Mouse (Mus musculus): ENCODE measurements around the gene Ifi211. TPM values are rescaled to one million over a fixed set of nuclear protein-coding genes. Genes with fewer than 3 reads are reported as not detected.
"Not testable (repeated sequence)": the region's sequence is repeated elsewhere in the genome, so short reads cannot be mapped to it uniquely, and the experiment has no call there.

Gene Ifi211
- polyA plus RNA-seq, 1 experiment from 2014 or later = 0.19 TPM

DNA sequence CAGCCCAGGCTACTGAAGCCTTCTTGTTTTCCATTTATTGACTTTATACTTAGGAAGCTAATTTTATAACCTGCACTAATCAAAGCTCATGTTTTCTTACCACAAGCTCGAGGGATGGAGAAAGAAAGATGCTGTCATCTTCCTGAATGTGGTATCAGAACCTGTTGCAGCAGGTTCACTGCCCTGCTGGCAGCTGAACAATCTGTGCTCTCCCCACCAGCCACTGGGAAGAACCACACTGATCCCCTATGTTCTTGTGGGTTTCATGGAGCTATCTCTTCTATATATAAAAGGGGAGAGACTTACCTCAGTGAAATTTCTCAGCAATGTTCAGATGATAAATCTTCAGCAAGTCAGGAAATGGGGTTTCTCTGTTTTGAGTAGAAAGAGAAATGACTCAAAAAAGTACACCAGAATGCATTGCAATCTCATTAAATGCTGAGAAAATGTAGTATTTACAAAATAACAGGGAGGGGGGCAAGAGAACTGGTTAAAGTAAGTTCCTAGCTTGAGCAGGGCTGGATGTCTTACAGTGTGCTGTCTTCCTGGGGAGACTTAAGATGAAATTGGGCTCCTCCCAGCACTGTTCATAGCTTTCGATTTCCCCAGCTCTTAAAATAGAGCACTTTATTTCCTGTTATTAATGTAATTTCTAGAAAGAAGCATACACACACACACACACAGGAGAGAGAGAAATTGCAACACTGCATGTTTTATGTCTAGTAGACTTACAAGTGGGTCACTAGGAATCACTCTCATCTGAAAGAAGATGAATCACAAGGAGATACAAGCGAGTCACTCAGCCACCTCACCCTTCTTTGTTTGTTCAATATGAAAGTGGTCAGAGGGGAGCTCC is 29.3 kb upstream of the Ifi211 start, which contains the start of the genes Mndal and Ifi203:
Mndal (minus strand) TSS at position 568 of the 856 bp plus-strand sequence.
Ifi203 (minus strand) TSS at position 749 of the 856 bp plus-strand sequence.
- DNase-seq (ENCODE audit: low spot score, missing footprints); H3K27ac ChIP-seq (ENCODE audit: low read depth, low read length); H3K36me3 ChIP-seq (ENCODE audit: control insufficient read depth, insufficient read depth, low read length); H3K27me3 ChIP-seq (ENCODE audit: control insufficient read depth, insufficient read depth, low read length); H3K9ac ChIP-seq (ENCODE audit: low read length); ATAC-seq (ENCODE audit: low FRiP score); H3K4me2 ChIP-seq; H3K4me3 ChIP-seq (ENCODE audit: low read depth, low read length); H3K4me1 ChIP-seq (ENCODE audit: control insufficient read depth, insufficient read depth, low read length); H3K9me3 ChIP-seq (ENCODE audit: control insufficient read depth, low read length): not testable (repeated sequence)
- WGBS = 90% methylated on average over 3 of the region's 3 CpGs

GRCm38 (mm10) chr1:173941522-173941921 is 28.7 kb upstream of the Ifi211 start:
- not testable (repeated sequence) for ATAC-seq (ENCODE audit: low FRiP score); H3K9me3 ChIP-seq (ENCODE audit: control insufficient read depth, low read length); H3K27ac ChIP-seq (ENCODE audit: low read depth, low read length); DNase-seq (ENCODE audit: low spot score, missing footprints); H3K4me1 ChIP-seq (ENCODE audit: control insufficient read depth, insufficient read depth, low read length); H3K4me3 ChIP-seq (ENCODE audit: low read depth, low read length); H3K27me3 ChIP-seq (ENCODE audit: control insufficient read depth, insufficient read depth, low read length); H3K9ac ChIP-seq (ENCODE audit: low read length); H3K36me3 ChIP-seq (ENCODE audit: control insufficient read depth, insufficient read depth, low read length); H3K4me2 ChIP-seq
- WGBS = 96% methylated on average over 2 of the region's 2 CpGs

- H3K4me3 ChIP-seq (ENCODE audit: low read depth, low read length); ATAC-seq (ENCODE audit: low FRiP score); H3K36me3 ChIP-seq (ENCODE audit: control insufficient read depth, insufficient read depth, low read length); H3K4me1 ChIP-seq (ENCODE audit: control insufficient read depth, insufficient read depth, low read length); H3K4me2 ChIP-seq; H3K27me3 ChIP-seq (ENCODE audit: control insufficient read depth, insufficient read depth, low read length); H3K9me3 ChIP-seq (ENCODE audit: control insufficient read depth, low read length); DNase-seq (ENCODE audit: low spot score, missing footprints); H3K9ac ChIP-seq (ENCODE audit: low read length); H3K27ac ChIP-seq (ENCODE audit: low read depth, low read length): not testable (repeated sequence)
- 75% methylated on average over 2 of the region's 3 CpGs for WGBS
These were observed 6.4 kb upstream of the Ifi211 start for GRCm38 (mm10) chr1:173919279-173919678.

DNA sequence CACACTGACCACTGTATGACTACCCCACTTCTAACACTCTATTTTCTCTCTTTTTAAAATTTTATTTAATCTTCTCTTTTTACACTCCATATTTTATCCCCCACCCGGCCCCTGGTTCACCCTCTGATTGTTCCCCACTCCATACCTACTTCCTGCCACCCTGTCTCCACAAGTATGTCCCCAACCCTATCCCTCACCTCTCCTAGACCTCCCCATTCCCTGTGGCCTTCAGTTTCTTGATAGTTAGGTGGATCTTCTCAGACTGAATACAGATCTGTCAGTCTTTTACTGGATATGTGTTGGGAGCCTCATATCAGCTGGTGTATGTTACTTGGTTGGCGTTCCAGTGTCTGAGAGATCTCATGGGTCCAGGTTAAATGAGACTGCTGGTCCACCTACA is 1.7 kb upstream of the Ifi211 start:
- no peaks in the 10 kb centered on the region for H3K4me1 ChIP-seq (ENCODE audit: control insufficient read depth, insufficient read depth, low read length)
- H3K27ac ChIP-seq (ENCODE audit: low read depth, low read length) = no peak overlapping the region
- 85% methylated on average over 2 of the region's 2 CpGs for WGBS
- ATAC-seq (ENCODE audit: low FRiP score) (no peak), DNase-seq (ENCODE audit: low spot score, missing footprints) (no peak)
- H3K27me3 ChIP-seq (ENCODE audit: control insufficient read depth, insufficient read depth, low read length) = no peaks in the 10 kb centered on the region
- H3K9ac ChIP-seq (ENCODE audit: low read length) = no peak overlapping the region
- no peaks in the 10 kb centered on the region for H3K36me3 ChIP-seq (ENCODE audit: control insufficient read depth, insufficient read depth, low read length)
- H3K4me3 ChIP-seq (ENCODE audit: low read depth, low read length) = no peak overlapping the region
- H3K4me2 ChIP-seq = no peak overlapping the region
- no peaks in the 10 kb centered on the region for H3K9me3 ChIP-seq (ENCODE audit: control insufficient read depth, low read length)

DNA sequence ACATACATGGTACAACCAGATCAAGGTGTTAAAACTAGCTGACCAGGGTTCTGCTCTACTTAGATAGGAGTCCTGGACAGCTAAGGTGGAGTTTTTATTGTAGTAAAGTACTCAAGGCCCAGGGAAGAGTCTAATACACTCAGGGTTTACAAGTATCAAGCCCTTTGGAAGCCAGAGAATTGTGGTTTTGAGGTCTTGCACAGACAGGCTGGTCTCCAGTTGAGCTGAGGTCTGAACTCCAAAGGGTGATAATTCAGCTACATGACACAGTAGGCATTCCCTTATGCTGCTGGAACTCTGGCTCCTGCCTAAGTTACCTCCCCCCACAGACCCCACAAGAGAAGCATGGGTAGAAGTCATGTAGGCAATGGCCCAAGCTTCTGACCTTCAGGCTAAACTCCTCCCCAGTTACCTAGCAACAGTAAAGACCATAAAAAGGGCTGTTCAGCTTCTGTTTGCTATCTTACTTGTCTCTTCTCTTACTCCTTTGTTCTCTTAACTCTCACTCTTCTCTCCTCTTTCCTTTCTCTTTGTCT is 478 bp upstream of the Ifi211 start:
- H3K9ac ChIP-seq (ENCODE audit: low read length); H3K4me1 ChIP-seq (ENCODE audit: control insufficient read depth, insufficient read depth, low read length); H3K9me3 ChIP-seq (ENCODE audit: control insufficient read depth, low read length); H3K4me2 ChIP-seq; H3K27ac ChIP-seq (ENCODE audit: low read depth, low read length); H3K27me3 ChIP-seq (ENCODE audit: control insufficient read depth, insufficient read depth, low read length); H3K4me3 ChIP-seq (ENCODE audit: low read depth, low read length); H3K36me3 ChIP-seq (ENCODE audit: control insufficient read depth, insufficient read depth, low read length); DNase-seq (ENCODE audit: low spot score, missing footprints); ATAC-seq (ENCODE audit: low FRiP score): not testable (repeated sequence)

DNA sequence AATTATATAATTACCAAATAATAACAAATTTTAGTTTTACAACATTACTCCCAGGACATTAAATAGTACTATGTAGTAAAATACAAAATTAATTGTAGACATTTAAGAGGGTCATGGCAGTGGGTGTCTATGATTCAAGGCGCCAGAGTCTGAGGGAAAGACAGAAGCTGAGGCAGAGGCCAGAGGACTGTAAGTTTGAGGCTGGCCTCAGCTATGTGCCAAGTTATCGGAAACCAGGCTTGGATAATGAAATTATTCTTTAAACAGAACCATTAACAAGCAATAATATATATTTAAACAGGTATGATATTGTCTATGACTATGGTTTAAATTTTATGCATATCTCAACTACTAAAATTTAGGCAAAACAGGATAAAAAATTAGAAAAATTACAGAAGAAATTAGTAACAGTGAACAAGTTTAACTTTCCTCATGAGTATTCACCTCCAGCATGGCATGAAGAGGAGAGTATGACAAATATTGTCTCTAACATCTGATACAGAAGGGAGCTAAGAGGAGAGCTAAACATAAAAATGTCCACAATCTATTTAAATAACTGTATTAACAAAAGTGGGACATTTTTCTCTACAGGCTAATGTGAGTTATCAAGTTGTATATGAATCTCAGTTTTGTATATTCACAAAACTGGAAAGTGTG is 910 bp downstream of the Ifi211 start:
- H3K4me1 ChIP-seq (ENCODE audit: control insufficient read depth, insufficient read depth, low read length) = no peaks in the 10 kb centered on the region
- DNase-seq (ENCODE audit: low spot score, missing footprints) = no peak
- H3K36me3 ChIP-seq (ENCODE audit: control insufficient read depth, insufficient read depth, low read length) = no peaks in the 10 kb centered on the region
- no peak overlapping the region for H3K4me3 ChIP-seq (ENCODE audit: low read depth, low read length)
- 91% methylated on average over 2 of the region's 2 CpGs for whole genome bisulfite sequencing
- no peak overlapping the region for H3K4me2 ChIP-seq
- no peaks in the 10 kb centered on the region for H3K9me3 ChIP-seq (ENCODE audit: control insufficient read depth, low read length)
- no peaks in the 10 kb centered on the region for H3K27me3 ChIP-seq (ENCODE audit: control insufficient read depth, insufficient read depth, low read length)
- no peak overlapping the region for H3K9ac ChIP-seq (ENCODE audit: low read length)
- ATAC-seq (ENCODE audit: low FRiP score) = no peak
- no peak overlapping the region for H3K27ac ChIP-seq (ENCODE audit: low read depth, low read length)

- not testable (repeated sequence) for H3K9me3 ChIP-seq (ENCODE audit: control insufficient read depth, low read length); H3K4me2 ChIP-seq; H3K27me3 ChIP-seq (ENCODE audit: control insufficient read depth, insufficient read depth, low read length); H3K36me3 ChIP-seq (ENCODE audit: control insufficient read depth, insufficient read depth, low read length); H3K4me1 ChIP-seq (ENCODE audit: control insufficient read depth, insufficient read depth, low read length); ATAC-seq (ENCODE audit: low FRiP score); H3K4me3 ChIP-seq (ENCODE audit: low read depth, low read length); DNase-seq (ENCODE audit: low spot score, missing footprints); H3K27ac ChIP-seq (ENCODE audit: low read depth, low read length); H3K9ac ChIP-seq (ENCODE audit: low read length)
These were observed 4.5 kb downstream of the Ifi211 start for GRCm38 (mm10) chr1:173908390-173908789.

- H3K27me3 ChIP-seq (ENCODE audit: control insufficient read depth, insufficient read depth, low read length); H3K4me1 ChIP-seq (ENCODE audit: control insufficient read depth, insufficient read depth, low read length); H3K9me3 ChIP-seq (ENCODE audit: control insufficient read depth, low read length); H3K36me3 ChIP-seq (ENCODE audit: control insufficient read depth, insufficient read depth, low read length); H3K4me3 ChIP-seq (ENCODE audit: low read depth, low read length); DNase-seq (ENCODE audit: low spot score, missing footprints); H3K9ac ChIP-seq (ENCODE audit: low read length); ATAC-seq (ENCODE audit: low FRiP score); H3K4me2 ChIP-seq; H3K27ac ChIP-seq (ENCODE audit: low read depth, low read length): not testable (repeated sequence)
- WGBS = 89% methylated on average over 3 of the region's 4 CpGs
These were observed 7.0 kb downstream of the Ifi211 start for GRCm38 (mm10) chr1:173905885-173906284.

DNA sequence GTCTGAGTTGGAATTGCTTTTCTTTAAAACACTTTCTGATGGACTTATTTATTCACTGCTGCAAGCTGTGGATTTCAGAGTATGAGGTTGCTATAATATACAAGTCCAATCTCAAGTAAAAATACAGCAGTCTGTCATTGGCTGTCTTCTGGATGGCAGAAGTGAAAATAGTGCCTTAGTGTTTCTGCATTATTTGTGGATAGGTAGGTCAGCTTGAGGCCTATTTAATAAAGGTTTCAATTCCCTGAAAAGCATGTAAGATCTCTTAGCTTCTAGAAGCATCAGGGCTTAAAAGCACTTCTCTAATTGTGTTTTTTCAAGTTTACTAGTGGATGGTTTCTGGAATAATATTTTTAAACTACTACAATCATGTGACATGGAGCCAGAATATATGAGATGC is 23.1 kb downstream of the Ifi211 start:
- not testable (repeated sequence) for H3K4me1 ChIP-seq (ENCODE audit: control insufficient read depth, insufficient read depth, low read length); DNase-seq (ENCODE audit: low spot score, missing footprints); H3K4me2 ChIP-seq; H3K27ac ChIP-seq (ENCODE audit: low read depth, low read length); H3K27me3 ChIP-seq (ENCODE audit: control insufficient read depth, insufficient read depth, low read length); H3K9ac ChIP-seq (ENCODE audit: low read length); H3K36me3 ChIP-seq (ENCODE audit: control insufficient read depth, insufficient read depth, low read length); ATAC-seq (ENCODE audit: low FRiP score); H3K9me3 ChIP-seq (ENCODE audit: control insufficient read depth, low read length); H3K4me3 ChIP-seq (ENCODE audit: low read depth, low read length)

Data from midbrain, embryonic 11.5 days (tissue).